Mouse (Mus musculus) heart, postnatal 0 days (tissue): ENCODE results near the gene Rasgrp3. TPM values are rescaled to one million over a fixed set of nuclear protein-coding genes. Genes with fewer than 3 reads are reported as not detected.
A peak's percentile ranks its signal among the peaks of the same experiment; 100 is the strongest.

Experiments used
- ATAC-seq: fragments of 200-750 bp; cut with Nextera tagmentation; 2 replicates; pipeline ENCODE4 v1.8.0; 2017; ENCODE audit warnings: low read depth, moderate number of reproducible peaks, moderate library complexity; ENCODE audit not compliant: insufficient read depth
- DNase-seq: peaks from one replicate; pipeline ENCODE4 v3.0.0-alpha.2; 2016; ENCODE audit warnings: low spot score
- H3K27ac ChIP-seq: fragments of 300-500 bp; sonication (generic); 2 replicates; pipeline ENCODE4 v1.5.1; 2014; ENCODE audit warnings: low read depth, mild to moderate bottlenecking
- H3K27me3 ChIP-seq: fragments of 300-500 bp; sonication (generic); 2 replicates; pipeline ENCODE4 v1.6.1; 2014; ENCODE audit warnings: low read length, mixed read lengths; ENCODE audit not compliant: control insufficient read depth, insufficient read depth
- H3K36me3 ChIP-seq: fragments of 300-500 bp; sonication (generic); replicated peaks from 2 replicates; pipeline ENCODE4 v1.6.1; 2014; ENCODE audit warnings: low read length, mixed read lengths; ENCODE audit not compliant: control insufficient read depth, insufficient read depth
- H3K4me1 ChIP-seq: fragments of 300-500 bp; sonication (generic); 2 replicates; pipeline ENCODE4 v1.6.1; 2014; ENCODE audit warnings: antibody characterized with exemption; ENCODE audit not compliant: control insufficient read depth, insufficient read depth
- H3K4me2 ChIP-seq: fragments of 300-500 bp; sonication (generic); 2 replicates; pipeline ENCODE4 v1.6.1; 2014; ENCODE audit warnings: low read depth, mild to moderate bottlenecking, low read length, moderate library complexity
- H3K4me3 ChIP-seq: fragments of 300-500 bp; sonication (generic); 2 replicates; pipeline ENCODE4 v1.5.1; 2014; ENCODE audit warnings: low read depth, low read length
- H3K9ac ChIP-seq: fragments of 300-500 bp; sonication (generic); replicated peaks from 2 replicates; pipeline ENCODE4 v1.6.1; 2014; ENCODE audit warnings: low read depth, low read length, mixed read lengths
- H3K9me3 ChIP-seq: fragments of 300-500 bp; sonication (generic); replicated peaks from 2 replicates; pipeline ENCODE4 v1.6.1; 2016; ENCODE audit warnings: low read length; ENCODE audit not compliant: control insufficient read depth
- CTCF ChIP-seq: IDR thresholded peaks from 2 replicates; pipeline ENCODE4 v1.5.1; 2016; ENCODE audit warnings: antibody characterized with exemption, control low read depth, low read depth
- EP300 ChIP-seq: IDR thresholded peaks from 2 replicates; pipeline ENCODE4 v1.6.1; 2016; ENCODE audit warnings: antibody characterized with exemption, low read depth
- WGBS: fragments of 180-500 bp; shearing (Covaris S2); extraction: QIAGEN DNeasy Blood & Tissue Kit; methylation state at CpG from one replicate; pipeline ENCODE4 v1.1.7; 2014; 5-methylcytosine and 5-hydroxymethylcytosine counted together
- polyA plus RNA-seq: library from polyadenylated mRNA; unstranded; fragments of >200 nt; fragmentation: Nextera tagmentation; extraction: Ambion mirVana; gene quantifications from 2 replicates; pipeline ENCODE4 v1.2.1, GENCODE M21; 2015
- total RNA-seq: library from RNA; depleted of rRNA; stranded (reverse); fragments of >200 nt; gene quantifications from 2 replicates; pipeline ENCODE4 v1.2.3, GENCODE M21; 2014; ENCODE audit warnings: low replicate concordance; rRNA removed

Gene Rasgrp3
- total and polyA plus RNA-seq, 2 experiments from 2014 or later = 17.2 to 23.5 TPM

DNA sequence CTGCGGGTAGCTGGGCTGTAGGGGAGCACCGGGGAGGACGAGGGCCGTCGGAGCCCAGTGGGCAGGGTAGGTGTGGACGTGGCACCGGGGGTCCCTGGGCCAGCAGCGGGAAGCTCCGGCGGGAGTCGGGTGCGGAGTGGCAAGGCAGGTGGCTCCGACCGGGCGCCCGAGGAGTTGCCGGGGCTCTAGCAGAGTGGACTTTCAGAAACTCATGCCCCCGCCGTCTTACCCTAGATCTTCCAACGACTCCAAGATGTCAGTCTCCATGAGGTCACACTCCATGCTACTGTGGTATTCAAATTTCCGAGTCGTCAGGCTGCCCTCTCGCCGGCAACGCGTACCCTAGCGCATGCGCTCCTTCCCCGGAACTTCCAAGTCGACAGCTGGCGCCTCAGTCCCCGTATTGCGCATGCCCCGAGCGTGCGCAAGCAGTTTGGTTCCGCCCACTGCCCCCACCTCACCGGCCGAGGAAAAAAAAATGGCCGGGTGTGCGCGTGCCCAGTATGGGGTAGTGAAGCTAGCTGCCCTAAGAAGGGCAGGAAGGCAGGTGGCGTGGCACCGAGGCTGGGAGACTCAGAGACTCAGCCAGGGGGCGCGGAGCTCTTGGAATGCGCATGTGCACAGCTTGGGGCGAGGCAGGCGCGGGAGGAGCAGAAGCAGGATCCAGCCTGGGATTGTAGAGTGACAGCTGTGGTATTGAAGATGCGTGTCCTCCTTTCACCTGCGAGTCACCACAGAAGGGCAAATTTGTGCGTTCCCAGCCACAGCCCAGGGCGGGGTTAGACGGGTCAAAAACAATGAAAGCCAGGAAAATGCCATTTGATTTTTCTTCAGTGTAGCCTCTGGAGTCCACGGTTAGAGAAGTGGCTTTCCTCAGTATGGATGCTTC is 116.1 kb downstream of the Rasgrp3 start, which contains the start of gene Fam98a:
Fam98a (minus strand) TSS at position 435 of the 889 bp plus-strand sequence.
- H3K27me3 ChIP-seq = no peaks in the 10 kb centered on the region
- H3K27ac ChIP-seq = peak within 1 kb of the TSS; percentile 80
- DNase-seq (peak; percentile 99), ATAC-seq (peak; percentile 97)
- no peaks in the 10 kb centered on the region for H3K9me3 ChIP-seq
- under 1% methylated on average over 56 of the region's 56 CpGs for WGBS
- H3K4me2 ChIP-seq = peak within 1 kb of the TSS; percentile 88
- peak within 1 kb of the TSS; percentile 72 for H3K9ac ChIP-seq
- TF ChIP-seq CTCF = peak; percentile 82
- no peak for TF ChIP-seq EP300
- 0 out of 2 replicates have a peak, but pooled peaks cover 6% of the 10 kb centered on the region for H3K4me1 ChIP-seq
- peak within 1 kb of the TSS; percentile 73 for H3K4me3 ChIP-seq
- H3K36me3 ChIP-seq = peaks cover 14% of the 10 kb centered on the region; the same call in 1 of the 2 replicates

DNA sequence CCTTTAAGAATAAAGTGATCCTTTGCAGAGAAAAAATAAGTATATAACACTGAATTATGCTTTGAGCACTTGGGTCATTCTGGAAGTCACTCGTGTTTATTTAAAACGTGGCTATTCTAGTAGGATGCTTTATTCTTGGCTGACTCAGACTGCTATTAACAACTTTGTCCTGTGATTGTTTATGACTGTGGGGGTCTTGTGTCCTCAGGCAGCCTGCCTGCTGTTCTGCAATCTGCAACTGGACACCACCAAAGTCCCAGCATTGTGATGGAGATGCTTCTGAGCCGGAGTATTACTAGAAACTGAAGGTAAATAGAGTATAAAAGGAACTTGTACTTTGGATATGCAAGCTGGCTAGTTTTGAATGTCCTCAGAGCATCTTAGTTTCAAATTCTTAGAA is 121.3 kb downstream of the Rasgrp3 start:
- no peak overlapping the region for H3K27ac ChIP-seq
- no peak for ATAC-seq
- no peak for DNase-seq
- 55% methylated on average over 3 of the region's 3 CpGs for whole genome bisulfite sequencing
- TF ChIP-seq EP300 (no peak), CTCF (no peak)
- no peaks in the 10 kb centered on the region; the same call in 1 of the 2 replicates for H3K9me3 ChIP-seq
- H3K36me3 ChIP-seq = no peaks in the 10 kb centered on the region
- no peaks in the 10 kb centered on the region for H3K27me3 ChIP-seq
- no peak overlapping the region for H3K9ac ChIP-seq
- no peak overlapping the region for H3K4me2 ChIP-seq
- H3K4me3 ChIP-seq = no peak overlapping the region
- no peaks in the 10 kb centered on the region for H3K4me1 ChIP-seq

- Histone ChIP-seq H3K27ac (no peak overlapping the region), H3K4me2 (no peak overlapping the region), H3K9me3 (no peaks in the 10 kb centered on the region; the same call in 1 of the 2 replicates), H3K27me3 (no peaks in the 10 kb centered on the region), H3K9ac (no peak overlapping the region), H3K4me1 (no peaks in the 10 kb centered on the region), H3K4me3 (no peak overlapping the region), H3K36me3 (no peaks in the 10 kb centered on the region)
- DNase-seq = no peak
- ATAC-seq = no peak
- 86% methylated on average over 2 of the region's 2 CpGs for WGBS
- TF ChIP-seq CTCF (no peak), EP300 (no peak)
These were observed 122.3 kb downstream of the Rasgrp3 start for GRCm38 (mm10) chr17:75558041-75558440.

- no peak for DNase-seq
- ATAC-seq = no peak
- no peak overlapping the region for H3K4me3 ChIP-seq
- H3K4me1 ChIP-seq = no peaks in the 10 kb centered on the region
- 35% methylated on average over 7 of the region's 7 CpGs for WGBS
- H3K27ac ChIP-seq = no peak overlapping the region
- H3K36me3 ChIP-seq = no peaks in the 10 kb centered on the region
- H3K4me2 ChIP-seq = no peak overlapping the region
- no peaks in the 10 kb centered on the region for H3K9me3 ChIP-seq
- H3K9ac ChIP-seq = no peak overlapping the region
- no peaks in the 10 kb centered on the region for H3K27me3 ChIP-seq
- no peak for TF ChIP-seq EP300
These were observed 139.9 kb downstream of the Rasgrp3 start for GRCm38 (mm10) chr17:75575608-75576007.

Other genes with a start within 250 kb of the Rasgrp3 start
- 6.9 and 7.7 TPM in 2 replicates for gene Fam98a, start 116.0 kb downstream of the Rasgrp3 start, total RNA-seq
- 19.3 and 20.8 TPM in 2 replicates for gene Fam98a, start 116.0 kb downstream of the Rasgrp3 start, polyA plus RNA-seq